Mouse (Mus musculus) ES-CJ7 (cell line): Measurements from ENCODE around the gene Wwox.

Experiments used
- DNase-seq: peaks from one replicate; pipeline ENCODE4 v3.0.0; 2011; ENCODE audit warnings: low read depth, low spot score

Gene Wwox

GRCm38 (mm10) chr8:114663053-114663452 is 223.6 kb downstream of the Wwox start:
- no peak for DNase-seq

GRCm38 (mm10) chr8:114665521-114665920 is 226.1 kb downstream of the Wwox start:
- DNase-seq = no peak

- DNase-seq = no peak
Measured at GRCm38 (mm10) chr8:114670801-114671200, 231.3 kb downstream of the Wwox start.

GRCm38 (mm10) chr8:114671237-114671674 is 231.8 kb downstream of the Wwox start:
- no peak for DNase-seq

GRCm38 (mm10) chr8:114673416-114673815 is 234.0 kb downstream of the Wwox start:
- DNase-seq = no peak

- no peak for DNase-seq
Measured at GRCm38 (mm10) chr8:114675151-114675550, 235.7 kb downstream of the Wwox start.

GRCm38 (mm10) chr8:114676918-114677317 is 237.5 kb downstream of the Wwox start:
- peak; percentile 62 for DNase-seq

- no peak for DNase-seq
Measured at GRCm38 (mm10) chr8:114677551-114678127, 238.2 kb downstream of the Wwox start.

GRCm38 (mm10) chr8:114679386-114680098 is 240.1 kb downstream of the Wwox start:
- no peak for DNase-seq

GRCm38 (mm10) chr8:114681136-114681535 is 241.7 kb downstream of the Wwox start:
- no peak for DNase-seq

GRCm38 (mm10) chr8:114682166-114682565 is 242.7 kb downstream of the Wwox start:
- no peak for DNase-seq

- DNase-seq = no peak
Measured at GRCm38 (mm10) chr8:114684046-114684702, 244.7 kb downstream of the Wwox start.

GRCm38 (mm10) chr8:114686462-114686861 is 247.0 kb downstream of the Wwox start:
- peak; percentile 81 for DNase-seq

- DNase-seq = peak; percentile 67
Measured at GRCm38 (mm10) chr8:114688732-114689131, 249.3 kb downstream of the Wwox start.

- no peak for DNase-seq
Measured at GRCm38 (mm10) chr8:114694566-114695198, 255.2 kb downstream of the Wwox start.

GRCm38 (mm10) chr8:114703517-114703916 is 264.1 kb downstream of the Wwox start:
- DNase-seq = no peak

GRCm38 (mm10) chr8:114707538-114708138 is 268.2 kb downstream of the Wwox start:
- no peak for DNase-seq

GRCm38 (mm10) chr8:114715318-114716070 is 276.0 kb downstream of the Wwox start:
- peak; percentile 14 for DNase-seq

- no peak for DNase-seq
Measured at GRCm38 (mm10) chr8:114716546-114717255, 277.2 kb downstream of the Wwox start.

- no peak for DNase-seq
Measured at GRCm38 (mm10) chr8:114718821-114719220, 279.4 kb downstream of the Wwox start.
